Mouse (Mus musculus) stomach, embryonic 16.5 days (tissue): ENCODE measurements around the gene Kdm4b. TPM values are rescaled to one million over a fixed set of nuclear protein-coding genes. Genes with fewer than 3 reads are reported as not detected.

ENCODE experiments used
- ATAC-seq: fragments of 200-750 bp; cut with Nextera tagmentation; 2 replicates; pipeline ENCODE4 v1.8.0; 2017; ENCODE audit warnings: moderate number of reproducible peaks, moderate TSS enrichment; ENCODE audit not compliant: insufficient read depth, low FRiP score
- H3K27ac ChIP-seq: fragments of 300-500 bp; sonication (generic); 2 replicates; pipeline ENCODE4 v1.5.1; 2014; ENCODE audit warnings: low read length
- H3K27me3 ChIP-seq: fragments of 300-500 bp; sonication (generic); 2 replicates; pipeline ENCODE4 v1.6.1; 2014; ENCODE audit warnings: low read length, control low read depth, mixed read lengths; ENCODE audit not compliant: control insufficient read depth, insufficient read depth
- H3K36me3 ChIP-seq: fragments of 300-500 bp; sonication (generic); 2 replicates; pipeline ENCODE4 v1.6.1; 2014; ENCODE audit warnings: low read length; ENCODE audit not compliant: control insufficient read depth, insufficient read depth
- H3K4me1 ChIP-seq: fragments of 300-500 bp; sonication (generic); 2 replicates; pipeline ENCODE4 v1.6.1; 2014; ENCODE audit warnings: low read length, control low read depth, mixed read lengths; ENCODE audit not compliant: control insufficient read depth, insufficient read depth
- H3K4me2 ChIP-seq: fragments of 300-500 bp; sonication (generic); 2 replicates; pipeline ENCODE4 v1.6.1; 2014; ENCODE audit warnings: low read depth, low read length, mixed read lengths
- H3K4me3 ChIP-seq: fragments of 300-500 bp; sonication (generic); replicated peaks from 2 replicates; pipeline ENCODE4 v1.5.1; 2014; ENCODE audit warnings: mild to moderate bottlenecking, low read length
- H3K9ac ChIP-seq: fragments of 300-500 bp; sonication (generic); 2 replicates; pipeline ENCODE4 v1.6.1; 2014; ENCODE audit warnings: low read length
- H3K9me3 ChIP-seq: fragments of 300-500 bp; sonication (generic); replicated peaks from 2 replicates; pipeline ENCODE4 v1.6.1; 2016; ENCODE audit warnings: low read length, control low read depth; ENCODE audit not compliant: control insufficient read depth
- WGBS: fragments of 180-500 bp; shearing (Covaris S2); extraction: QIAGEN DNeasy Blood & Tissue Kit; methylation state at CpG from one replicate; pipeline ENCODE4 v1.1.7; 2014; 5-methylcytosine and 5-hydroxymethylcytosine counted together
- polyA plus RNA-seq: library from polyadenylated mRNA; unstranded; fragments of >200 nt; fragmentation: Nextera tagmentation; extraction: Ambion mirVana; gene quantifications from 2 replicates; pipeline ENCODE4 v1.2.1, GENCODE M21; 2015

The Kdm4b gene
- polyA plus RNA-seq, 1 experiment from 2014 or later: 23.5 TPM

- WGBS: 89% methylated on average over 3 of the region's 3 CpGs
- no peak for ATAC-seq
- no peaks in the 10 kb centered on the region for H3K27me3 ChIP-seq
Observed at GRCm38 (mm10) chr17:56405341-56405740, 79.5 kb downstream of the Kdm4b start.

GRCm38 (mm10) chr17:56405856-56406840, 80.3 kb downstream of the Kdm4b start:
- H3K27ac ChIP-seq: peak overlapping the region; percentile 21; the same call in 1 of the 2 replicates
- peaks cover 9% of the 10 kb centered on the region; the same call in 1 of the 2 replicates for H3K4me1 ChIP-seq
- WGBS: 76% methylated on average over 14 of the region's 14 CpGs
- H3K4me2 ChIP-seq: no peak overlapping the region
- H3K4me3 ChIP-seq: no peak overlapping the region
- ATAC-seq: no peak
- H3K9me3 ChIP-seq: no peaks in the 10 kb centered on the region
- H3K27me3 ChIP-seq: no peaks in the 10 kb centered on the region
- H3K9ac ChIP-seq: no peak overlapping the region
- H3K36me3 ChIP-seq: peaks cover 9% of the 10 kb centered on the region

More at GRCm38 (mm10) chr17:56405341-56405740, 79.5 kb downstream of the Kdm4b start:
- no peak overlapping the region for H3K4me3 ChIP-seq
- H3K4me1 ChIP-seq: peaks cover 9% of the 10 kb centered on the region; the same call in 1 of the 2 replicates
- H3K36me3 ChIP-seq: peaks cover 15% of the 10 kb centered on the region
- H3K27ac ChIP-seq: no peak overlapping the region
- no peak overlapping the region for H3K4me2 ChIP-seq
- no peaks in the 10 kb centered on the region for H3K9me3 ChIP-seq
- no peak overlapping the region for H3K9ac ChIP-seq

DNA sequence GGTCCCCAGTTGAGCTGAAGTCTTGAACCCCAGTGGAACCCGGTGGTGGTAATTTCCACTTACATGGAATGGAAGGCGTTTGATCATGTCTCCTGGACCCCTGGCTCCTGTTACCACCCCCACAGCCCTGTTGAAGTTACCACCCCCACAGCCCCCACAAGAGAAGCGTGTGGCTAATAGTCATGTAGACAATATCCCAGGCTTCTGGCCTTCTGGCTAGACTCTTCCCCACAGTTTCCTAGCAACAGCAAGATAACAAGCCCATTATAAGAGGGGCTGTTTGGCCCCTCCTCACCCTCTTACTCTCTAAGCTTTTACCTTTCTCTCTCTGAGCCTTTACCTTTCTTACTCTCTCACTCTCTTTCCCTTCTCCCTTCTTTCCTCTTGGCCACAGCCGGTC, 81.0 kb downstream of the Kdm4b start:
- Histone ChIP-seq H3K4me1 (peaks cover 9% of the 10 kb centered on the region; the same call in 1 of the 2 replicates), H3K9me3 (no peaks in the 10 kb centered on the region), H3K27me3 (no peaks in the 10 kb centered on the region), H3K4me2 (no peak overlapping the region), H3K4me3 (no peak overlapping the region), H3K9ac (no peak overlapping the region), H3K27ac (peak overlapping the region; percentile 21; the same call in 1 of the 2 replicates), H3K36me3 (peaks cover 9% of the 10 kb centered on the region)
- WGBS: 57% methylated on average over 4 of the region's 4 CpGs
- no peak for ATAC-seq

- ATAC-seq: no peak
- Histone ChIP-seq H3K27ac (0 out of 2 replicates have a peak overlapping the region, but pooled peaks have one; percentile 21), H3K4me1 (peaks cover 9% of the 10 kb centered on the region; the same call in 1 of the 2 replicates), H3K27me3 (no peaks in the 10 kb centered on the region), H3K36me3 (peaks cover 9% of the 10 kb centered on the region), H3K9me3 (no peaks in the 10 kb centered on the region), H3K4me2 (no peak overlapping the region), H3K4me3 (no peak overlapping the region), H3K9ac (no peak overlapping the region)
- 47% methylated on average over 8 of the region's 8 CpGs for WGBS
Observed at GRCm38 (mm10) chr17:56407379-56407778, 81.5 kb downstream of the Kdm4b start.

- WGBS: 41% methylated on average over 13 of the region's 13 CpGs
- Histone ChIP-seq H3K9me3 (no peaks in the 10 kb centered on the region), H3K9ac (peak overlapping the region; percentile 19; the same call in 1 of the 2 replicates), H3K27me3 (no peaks in the 10 kb centered on the region), H3K36me3 (peaks cover 19% of the 10 kb centered on the region), H3K27ac (no peak overlapping the region), H3K4me1 (peaks cover 9% of the 10 kb centered on the region; the same call in 1 of the 2 replicates), H3K4me3 (no peak overlapping the region), H3K4me2 (no peak overlapping the region)
- ATAC-seq: no peak
Observed at GRCm38 (mm10) chr17:56408965-56409625, 83.2 kb downstream of the Kdm4b start.

- H3K4me2 ChIP-seq: no peak overlapping the region
- no peaks in the 10 kb centered on the region for H3K9me3 ChIP-seq
- peak; percentile 77 for ATAC-seq
- H3K27me3 ChIP-seq: no peaks in the 10 kb centered on the region
- peaks cover 19% of the 10 kb centered on the region for H3K36me3 ChIP-seq
- peak overlapping the region; percentile 8; the same call in 1 of the 2 replicates for H3K9ac ChIP-seq
- WGBS: 26% methylated on average over 8 of the region's 8 CpGs
- no peak overlapping the region for H3K4me3 ChIP-seq
- H3K4me1 ChIP-seq: peaks cover 9% of the 10 kb centered on the region; the same call in 1 of the 2 replicates
- no peak overlapping the region for H3K27ac ChIP-seq
Observed at GRCm38 (mm10) chr17:56409759-56410158, 83.9 kb downstream of the Kdm4b start.

- 91% methylated on average over 7 of the region's 7 CpGs for WGBS
- Histone ChIP-seq H3K4me3 (no peak overlapping the region), H3K9me3 (no peaks in the 10 kb centered on the region), H3K27ac (no peak overlapping the region), H3K36me3 (peaks cover 23% of the 10 kb centered on the region), H3K9ac (no peak overlapping the region), H3K27me3 (no peaks in the 10 kb centered on the region), H3K4me2 (no peak overlapping the region), H3K4me1 (peaks cover 9% of the 10 kb centered on the region; the same call in 1 of the 2 replicates)
- ATAC-seq: no peak
Observed at GRCm38 (mm10) chr17:56411437-56411836, 85.6 kb downstream of the Kdm4b start.

DNA sequence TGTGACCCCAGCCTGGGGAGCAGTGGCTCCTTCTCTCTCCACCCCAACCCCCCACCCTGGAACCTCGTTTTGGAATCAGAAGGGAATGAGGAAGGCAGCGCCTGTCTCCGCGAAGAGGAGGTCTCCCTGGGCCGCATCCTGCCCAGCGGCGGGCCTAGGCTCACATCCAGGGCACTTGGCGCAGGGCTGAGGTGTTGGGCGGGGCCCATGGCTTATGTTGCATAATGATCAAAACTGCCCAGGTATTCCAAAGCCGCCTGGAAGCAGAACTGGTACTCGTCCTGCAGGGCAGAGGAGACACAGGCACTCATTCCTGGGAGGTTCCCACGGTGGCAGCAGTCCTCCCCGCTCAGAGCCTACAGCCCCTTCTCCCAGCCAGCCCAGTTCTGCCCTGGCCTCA, 87.3 kb downstream of the Kdm4b start:
- no peak overlapping the region for H3K4me2 ChIP-seq
- no peak overlapping the region for H3K27ac ChIP-seq
- no peak for ATAC-seq
- H3K9me3 ChIP-seq: no peaks in the 10 kb centered on the region
- peaks cover 27% of the 10 kb centered on the region for H3K36me3 ChIP-seq
- no peaks in the 10 kb centered on the region for H3K27me3 ChIP-seq
- H3K9ac ChIP-seq: no peak overlapping the region
- H3K4me3 ChIP-seq: no peak overlapping the region
- WGBS: 78% methylated on average over 13 of the region's 13 CpGs
- peaks cover 9% of the 10 kb centered on the region; the same call in 1 of the 2 replicates for H3K4me1 ChIP-seq
